Mouse (Mus musculus) G1E (cell line): ENCODE measurements at regions not wholly inside any gene's neighbourhood (a gene's known extent, or its start where the extent isn't known, plus 50 kb on each side); places are given as distances from the start of the nearest gene placed in this dataset.

Source experiments
- CTCF ChIP-seq: IDR thresholded peaks from 2 replicates; pipeline ENCODE4 v1.5.1; 2012; ENCODE audit warnings: low read depth, low read length, inconsistent platforms, mixed read lengths
- GATA1 ChIP-seq: IDR thresholded peaks from 2 replicates; pipeline ENCODE4 v1.6.1; 2012; ENCODE audit warnings: borderline replicate concordance, low read length, inconsistent platforms, mixed read lengths
- GATA2 ChIP-seq: IDR thresholded peaks from 2 replicates; pipeline ENCODE4 v1.6.1; 2012; ENCODE audit warnings: low read depth, low read length, inconsistent platforms, borderline replicate concordance

GRCm38 (mm10) chr2:161467035-161467434 is 358.2 kb upstream of the Chd6 start:
- TF ChIP-seq CTCF (no peak), GATA1 (no peak), GATA2 (no peak)
